In the genomic region with DNA sequence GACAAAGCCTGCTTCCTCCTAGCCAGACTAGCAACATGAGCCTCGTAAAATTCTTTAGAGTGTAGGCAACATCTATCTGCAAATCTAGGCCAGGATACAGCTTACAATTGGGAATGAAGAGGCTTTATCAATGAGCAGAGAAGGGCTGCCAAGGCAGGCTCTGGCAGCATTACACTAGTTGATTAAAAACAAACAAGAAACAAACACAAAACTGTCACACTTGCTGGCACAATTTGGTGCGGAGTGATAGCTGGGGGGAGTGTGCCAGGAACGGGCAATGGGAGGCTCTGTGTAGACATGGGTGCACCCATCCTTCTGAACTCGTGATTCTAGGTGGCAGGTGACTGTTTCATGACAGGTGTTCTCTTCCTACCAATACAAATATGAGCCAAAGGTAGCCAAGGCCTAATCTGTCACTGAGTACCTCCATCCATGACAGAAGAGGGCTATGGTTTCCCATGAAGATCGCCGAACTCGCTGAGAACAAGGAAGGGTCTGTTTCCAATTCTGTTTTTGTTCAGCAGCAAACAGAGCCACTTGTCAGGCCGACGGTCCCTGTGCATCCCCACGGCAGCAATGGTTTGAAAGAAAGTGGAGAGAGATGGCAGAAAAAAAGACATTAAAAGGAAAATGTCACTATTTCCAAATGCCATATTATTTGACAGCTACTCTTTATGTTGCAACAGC, we compare ENCODE assay signal across 14 mouse cellular contexts.
DNase-seq lines count a peak whose midpoint lies in the region; ATAC-seq and TF ChIP-seq lines count a peak whose summit lies in the region.
"Had no signal": no experiment of that assay in that cellular context is flagged by ENCODE, and none has a peak within 500 bp of the region (broad histone marks: within the 10 kb centered on the region; RNA-seq: fewer than 3 reads in every experiment).

No protein-coding gene starts in this region.

- peak; percentile 77 for ATAC-seq in forebrain, embryonic 14.5 days
- no peak for ATAC-seq in forebrain, embryonic 11.5 days (replicated peaks; ENCODE audit: low FRiP score)
- ATAC-seq in hindbrain, embryonic 14.5 days (ENCODE audit: low FRiP score), result peak; percentile 65; the same call in 1 of the 2 replicates
- no peak for ATAC-seq in heart, embryonic 12.5 days (ENCODE audit: insufficient number of reproducible peaks, low FRiP score)
- ATAC-seq: intestine, embryonic 15.5 days had no signal

- WGBS in forebrain, embryonic 14.5 days, result 29% methylated on average over 10 of the region's 10 CpGs
- WGBS in forebrain, embryonic 11.5 days, result 69% methylated on average over 10 of the region's 10 CpGs
- WGBS in hindbrain, embryonic 14.5 days, result 48% methylated on average over 10 of the region's 10 CpGs
- 78% methylated on average over 10 of the region's 10 CpGs for WGBS in heart, embryonic 12.5 days

- no peak for TF ChIP-seq POLR2A in brain, embryonic 14.5 days (IDR thresholded peaks at IDR 0.05; ENCODE audit: borderline replicate concordance, extremely low read depth, insufficient read depth, insufficient read length, poor library complexity, severe bottlenecking)

- H3K36me3 ChIP-seq in forebrain, embryonic 14.5 days (ENCODE audit: control insufficient read depth, insufficient read depth, low read length), result no peaks in the 10 kb centered on the region
- no peaks in the 10 kb centered on the region for H3K36me3 ChIP-seq in forebrain, embryonic 11.5 days (ENCODE audit: control insufficient read depth, insufficient read depth, low read length)
- no peaks in the 10 kb centered on the region for H3K36me3 ChIP-seq in hindbrain, embryonic 14.5 days (replicated peaks; ENCODE audit: control insufficient read depth, insufficient read depth)
- H3K36me3 ChIP-seq in heart, embryonic 12.5 days, result no peaks in the 10 kb centered on the region
- H3K36me3 ChIP-seq: heart, embryonic 15.5 days; intestine, embryonic 15.5 days had no signal

- H3K9me3 ChIP-seq in forebrain, embryonic 14.5 days (replicated peaks; ENCODE audit: control insufficient read depth, low read length), result no peaks in the 10 kb centered on the region
- no peaks in the 10 kb centered on the region for H3K9me3 ChIP-seq in forebrain, embryonic 11.5 days (ENCODE audit: control insufficient read depth, low read length)
- H3K9me3 ChIP-seq in hindbrain, embryonic 14.5 days (ENCODE audit: control insufficient read depth, low read length), result no peaks in the 10 kb centered on the region
- H3K9me3 ChIP-seq in heart, embryonic 12.5 days (replicated peaks), result no peaks in the 10 kb centered on the region
- H3K9me3 ChIP-seq: heart, embryonic 15.5 days; intestine, embryonic 15.5 days had no signal

- no peak overlapping the region for H3K27ac ChIP-seq in forebrain, embryonic 14.5 days (ENCODE audit: low read depth, low read length)
- H3K27ac ChIP-seq in forebrain, embryonic 11.5 days (ENCODE audit: low read depth, low read length), result no peak overlapping the region
- H3K27ac ChIP-seq in hindbrain, embryonic 14.5 days, result peak overlapping the region; percentile 56
- no peak overlapping the region for H3K27ac ChIP-seq in heart, embryonic 12.5 days (ENCODE audit: poor library complexity, severe bottlenecking)
- H3K27ac ChIP-seq: heart, embryonic 15.5 days; intestine, embryonic 15.5 days had no signal

- H3K9ac ChIP-seq in forebrain, embryonic 14.5 days (ENCODE audit: low read length), result no peak overlapping the region
- H3K9ac ChIP-seq in forebrain, embryonic 11.5 days (ENCODE audit: low read length), result no peak overlapping the region
- H3K9ac ChIP-seq in hindbrain, embryonic 14.5 days, result no peak overlapping the region
- H3K9ac ChIP-seq in heart, embryonic 12.5 days, result no peak overlapping the region
- H3K9ac ChIP-seq: heart, embryonic 15.5 days; intestine, embryonic 15.5 days had no signal

- TF ChIP-seq CTCF in brain, embryonic 14.5 days (IDR thresholded peaks at IDR 0.05; ENCODE audit: borderline replicate concordance, extremely low read depth, insufficient read depth, insufficient read length), result no peak

- 0 out of 2 replicates have a peak, but pooled peaks cover 3% of the 10 kb centered on the region for H3K4me1 ChIP-seq in forebrain, embryonic 14.5 days (ENCODE audit: control insufficient read depth, insufficient read depth, low read length)
- H3K4me1 ChIP-seq in forebrain, embryonic 11.5 days (replicated peaks; ENCODE audit: control insufficient read depth, insufficient read depth, low read length), result no peaks in the 10 kb centered on the region
- H3K4me1 ChIP-seq in hindbrain, embryonic 14.5 days (replicated peaks; ENCODE audit: control insufficient read depth, insufficient read depth, low read length), result peaks cover 11% of the 10 kb centered on the region
- H3K4me1 ChIP-seq in heart, embryonic 12.5 days (replicated peaks), result peaks cover 5% of the 10 kb centered on the region; the same call in 1 of the 2 replicates
- H3K4me1 ChIP-seq: heart, embryonic 15.5 days; intestine, embryonic 15.5 days had no signal

- H3K27me3 ChIP-seq in forebrain, embryonic 14.5 days (replicated peaks; ENCODE audit: control insufficient read depth, insufficient read depth, low read length), result no peaks in the 10 kb centered on the region
- no peaks in the 10 kb centered on the region for H3K27me3 ChIP-seq in forebrain, embryonic 11.5 days (ENCODE audit: control insufficient read depth, insufficient read depth, low read length)
- H3K27me3 ChIP-seq in hindbrain, embryonic 14.5 days (ENCODE audit: control insufficient read depth, insufficient read depth, low read length), result no peaks in the 10 kb centered on the region
- no peaks in the 10 kb centered on the region for H3K27me3 ChIP-seq in heart, embryonic 12.5 days (replicated peaks)
- H3K27me3 ChIP-seq: heart, embryonic 15.5 days; intestine, embryonic 15.5 days had no signal

- H3K4me2 ChIP-seq in forebrain, embryonic 14.5 days (ENCODE audit: low read length), result no peak overlapping the region
- H3K4me2 ChIP-seq in forebrain, embryonic 11.5 days (ENCODE audit: low read depth, low read length, severe bottlenecking), result no peak overlapping the region
- no peak overlapping the region for H3K4me2 ChIP-seq in hindbrain, embryonic 14.5 days (replicated peaks)
- H3K4me2 ChIP-seq in heart, embryonic 12.5 days, result no peak overlapping the region
- H3K4me2 ChIP-seq: heart, embryonic 15.5 days; intestine, embryonic 15.5 days had no signal

- H3K4me3 ChIP-seq in forebrain, embryonic 14.5 days (ENCODE audit: low read depth, low read length), result no peak overlapping the region
- H3K4me3 ChIP-seq in forebrain, embryonic 11.5 days (ENCODE audit: low read depth, low read length), result no peak overlapping the region
- H3K4me3 ChIP-seq in hindbrain, embryonic 14.5 days (replicated peaks; ENCODE audit: low read length), result no peak overlapping the region
- H3K4me3 ChIP-seq in heart, embryonic 12.5 days, result no peak overlapping the region
- H3K4me3 ChIP-seq: heart, embryonic 15.5 days; intestine, embryonic 15.5 days had no signal

- peak; percentile 73 for DNase-seq in forebrain, embryonic 14.5 days (ENCODE audit: low spot score)
- DNase-seq in forebrain, embryonic 11.5 days (ENCODE audit: low spot score), result no peak
- DNase-seq in brain, embryonic 14.5 days (ENCODE audit: low read depth), result peak; percentile 85
- peak; percentile 34 for DNase-seq in hindbrain, embryonic 14.5 days (ENCODE audit: low spot score)
- peak; percentile 34 to 40 for DNase-seq in layer of hippocampus, postnatal 36 days
- no peak for DNase-seq in thymus, postnatal 25 days
- DNase-seq in kidney, postnatal 36 days, result no peak
- DNase-seq: adrenal gland, postnatal 10 days; gastrocnemius, postnatal 36 days; kidney, postnatal 4 days; lung, adult 2 months had no signal

Comparison
In these comparisons a context has a peak if more than half of its experiments do, and no peak if none do; other contexts are left out.
1. ATAC-seq: peak in forebrain, embryonic 14.5 days (single experiment) and hindbrain, embryonic 14.5 days (single experiment); none in forebrain, embryonic 11.5 days (single experiment) and heart, embryonic 12.5 days (single experiment).
2. DNase-seq: peak in forebrain, embryonic 14.5 days (single experiment), brain, embryonic 14.5 days (single experiment), hindbrain, embryonic 14.5 days (single experiment) and layer of hippocampus, postnatal 36 days (2 of 2); none in forebrain, embryonic 11.5 days (single experiment), thymus, postnatal 25 days (single experiment) and kidney, postnatal 36 days (0 of 2).